Mouse (Mus musculus): Measurements from ENCODE around the gene Arhgap40. TPM values are rescaled to one million over a fixed set of nuclear protein-coding genes. Genes with fewer than 3 reads are reported as not detected.
A peak's percentile ranks its signal among the peaks of the same experiment; 100 is the strongest.

Arhgap40 gene
- polyA plus RNA-seq, 1 experiment from 2014 or later, result 0.27 TPM

- H3K4me3 ChIP-seq, result peak overlapping the region; percentile 45
- DNase-seq (ENCODE audit: low spot score), result peak; percentile 81
- H3K4me1 ChIP-seq (replicated peaks), result peaks cover 47% of the 10 kb centered on the region
- WGBS, result under 1% methylated on average over 20 of the region's 20 CpGs
- peaks cover 59% of the 10 kb centered on the region for H3K27me3 ChIP-seq (ENCODE audit: insufficient read depth, poor library complexity, severe bottlenecking)
- peaks cover 5% of the 10 kb centered on the region; the same call in 1 of the 2 replicates for H3K9me3 ChIP-seq
- no peak overlapping the region; the same call in 1 of the 2 replicates for H3K27ac ChIP-seq
- H3K36me3 ChIP-seq, result no peaks in the 10 kb centered on the region
These were observed 43.6 kb downstream of the Arhgap40 start for GRCm38 (mm10) chr2:158556225-158556624.

GRCm38 (mm10) chr2:158556750-158557149 lies 44.2 kb downstream of the Arhgap40 start:
- Histone ChIP-seq H3K36me3 (no peaks in the 10 kb centered on the region), H3K9me3 (peaks cover 5% of the 10 kb centered on the region; the same call in 1 of the 2 replicates), H3K4me1 (replicated peaks) (peaks cover 52% of the 10 kb centered on the region), H3K4me3 (no peak overlapping the region), H3K27ac (no peak overlapping the region), H3K27me3 (ENCODE audit: insufficient read depth, poor library complexity, severe bottlenecking) (peaks cover 56% of the 10 kb centered on the region)
- 11% methylated on average over 5 of the region's 5 CpGs for WGBS
- DNase-seq (ENCODE audit: low spot score), result no peak

GRCm38 (mm10) chr2:158559945-158560344 lies 47.3 kb downstream of the Arhgap40 start:
- no peaks in the 10 kb centered on the region for H3K36me3 ChIP-seq
- H3K4me3 ChIP-seq, result no peak overlapping the region
- peaks cover 48% of the 10 kb centered on the region for H3K4me1 ChIP-seq (replicated peaks)
- peaks cover 5% of the 10 kb centered on the region; the same call in 1 of the 2 replicates for H3K9me3 ChIP-seq
- no peak overlapping the region for H3K27ac ChIP-seq
- DNase-seq (ENCODE audit: low spot score), result no peak
- peaks cover 52% of the 10 kb centered on the region for H3K27me3 ChIP-seq (ENCODE audit: insufficient read depth, poor library complexity, severe bottlenecking)
- WGBS, result 45% methylated on average over 6 of the region's 6 CpGs

- DNase-seq (ENCODE audit: low spot score), result no peak
- WGBS, result 21% methylated on average over 9 of the region's 9 CpGs
- peaks cover 51% of the 10 kb centered on the region for H3K27me3 ChIP-seq (ENCODE audit: insufficient read depth, poor library complexity, severe bottlenecking)
- peaks cover 5% of the 10 kb centered on the region; the same call in 1 of the 2 replicates for H3K9me3 ChIP-seq
- H3K36me3 ChIP-seq, result no peaks in the 10 kb centered on the region
- H3K4me1 ChIP-seq (replicated peaks), result peaks cover 41% of the 10 kb centered on the region
- no peak overlapping the region for H3K4me3 ChIP-seq
- H3K27ac ChIP-seq, result peak overlapping the region; percentile 53; the same call in 1 of the 2 replicates
These were observed 48.2 kb downstream of the Arhgap40 start for GRCm38 (mm10) chr2:158560801-158561200.

- Histone ChIP-seq H3K4me1 (replicated peaks) (peaks cover 33% of the 10 kb centered on the region), H3K36me3 (no peaks in the 10 kb centered on the region), H3K27ac (no peak overlapping the region), H3K9me3 (peaks cover 5% of the 10 kb centered on the region; the same call in 1 of the 2 replicates), H3K4me3 (no peak overlapping the region), H3K27me3 (ENCODE audit: insufficient read depth, poor library complexity, severe bottlenecking) (peaks cover 51% of the 10 kb centered on the region)
- WGBS, result 59% methylated on average over 3 of the region's 3 CpGs
- no peak for DNase-seq (ENCODE audit: low spot score)
These were observed 49.0 kb downstream of the Arhgap40 start for GRCm38 (mm10) chr2:158561371-158562144.

GRCm38 (mm10) chr2:158570421-158571081 lies 58.0 kb downstream of the Arhgap40 start:
- Histone ChIP-seq H3K9me3 (no peaks in the 10 kb centered on the region), H3K4me3 (no peak overlapping the region), H3K27ac (no peak overlapping the region), H3K36me3 (no peaks in the 10 kb centered on the region), H3K4me1 (replicated peaks) (peaks cover 3% of the 10 kb centered on the region; the same call in 1 of the 2 replicates), H3K27me3 (ENCODE audit: insufficient read depth, poor library complexity, severe bottlenecking) (peaks cover 26% of the 10 kb centered on the region)
- 32% methylated on average over 13 of the region's 13 CpGs for WGBS
- peak; percentile 57 for DNase-seq (ENCODE audit: low spot score)

DNA sequence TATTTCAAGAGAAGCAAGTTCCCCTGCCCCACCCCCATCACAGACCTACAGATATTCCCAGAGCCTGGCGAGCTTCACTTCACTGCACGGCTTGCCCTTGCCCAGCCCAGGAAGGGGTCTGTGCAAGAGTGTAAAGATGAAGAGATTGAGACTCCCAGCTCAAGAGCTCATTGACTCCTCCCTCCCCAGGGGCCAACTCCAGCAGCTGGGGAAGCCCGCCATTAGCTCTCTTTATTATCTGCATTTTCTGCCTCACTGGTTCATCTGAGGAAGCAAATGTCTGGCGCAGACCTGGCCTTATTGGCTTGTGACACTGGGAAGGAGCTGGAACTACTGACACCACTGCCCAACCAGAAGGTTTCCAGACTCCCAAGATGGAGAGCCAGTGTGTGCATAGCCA lies 67.4 kb downstream of the Arhgap40 start:
- Histone ChIP-seq H3K27me3 (ENCODE audit: insufficient read depth, poor library complexity, severe bottlenecking) (peaks cover 9% of the 10 kb centered on the region; the same call in 1 of the 2 replicates), H3K4me1 (replicated peaks) (peaks cover 5% of the 10 kb centered on the region; the same call in 1 of the 2 replicates), H3K27ac (no peak overlapping the region), H3K9me3 (no peaks in the 10 kb centered on the region), H3K36me3 (no peaks in the 10 kb centered on the region), H3K4me3 (no peak overlapping the region)
- 54% methylated on average over 4 of the region's 4 CpGs for WGBS
- DNase-seq (ENCODE audit: low spot score), result no peak

DNA sequence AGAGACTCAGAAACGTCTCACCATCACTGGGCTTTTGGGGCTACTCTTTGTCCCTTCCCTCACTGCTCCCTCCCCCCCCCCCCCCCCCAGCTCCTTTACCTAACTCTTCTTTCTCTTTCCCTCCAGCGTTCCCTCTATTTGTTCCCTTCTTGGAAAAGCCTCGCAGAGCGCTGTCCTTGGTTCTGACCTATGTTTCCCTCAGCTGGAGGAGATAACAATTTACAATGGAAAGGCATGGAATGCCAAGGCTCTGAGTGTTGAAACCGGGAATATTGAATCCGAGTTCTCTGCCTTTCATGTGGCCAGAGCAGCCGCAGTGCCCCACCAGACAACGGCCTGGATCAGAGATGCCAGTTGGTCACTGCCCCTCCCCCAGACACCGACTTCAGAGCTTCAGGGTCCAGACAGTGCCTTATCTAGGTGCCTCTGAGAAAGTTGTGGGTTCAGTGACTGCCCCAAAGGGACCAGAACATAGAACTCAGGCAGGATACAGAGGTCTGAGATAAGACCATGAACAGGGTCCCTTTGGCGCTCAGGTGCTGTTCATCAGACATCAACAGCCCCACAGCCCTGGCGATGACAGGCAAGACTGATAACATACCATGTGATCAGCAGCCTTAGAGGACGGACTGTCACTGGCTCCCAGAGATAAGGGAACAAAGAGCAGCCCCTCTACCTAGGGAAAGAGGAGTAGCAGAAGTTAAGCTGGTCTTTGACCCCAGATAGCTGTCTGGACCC lies 72.2 kb downstream of the Arhgap40 start:
- Histone ChIP-seq H3K4me3 (no peak overlapping the region), H3K27me3 (ENCODE audit: insufficient read depth, poor library complexity, severe bottlenecking) (peaks cover 41% of the 10 kb centered on the region), H3K36me3 (no peaks in the 10 kb centered on the region), H3K4me1 (replicated peaks) (peaks cover 14% of the 10 kb centered on the region), H3K9me3 (no peaks in the 10 kb centered on the region), H3K27ac (no peak overlapping the region)
- 13% methylated on average over 12 of the region's 12 CpGs for WGBS
- peak; percentile 54 for DNase-seq (ENCODE audit: low spot score)

- H3K27ac ChIP-seq, result peak overlapping the region; percentile 47
- DNase-seq (ENCODE audit: low spot score), result no peak
- WGBS, result 48% methylated on average over 8 of the region's 8 CpGs
- H3K4me3 ChIP-seq, result no peak overlapping the region
- no peaks in the 10 kb centered on the region for H3K9me3 ChIP-seq
- no peaks in the 10 kb centered on the region for H3K36me3 ChIP-seq
- peaks cover 54% of the 10 kb centered on the region for H3K27me3 ChIP-seq (ENCODE audit: insufficient read depth, poor library complexity, severe bottlenecking)
- H3K4me1 ChIP-seq (replicated peaks), result peaks cover 27% of the 10 kb centered on the region
These were observed 76.1 kb downstream of the Arhgap40 start for GRCm38 (mm10) chr2:158588524-158589271.

DNA sequence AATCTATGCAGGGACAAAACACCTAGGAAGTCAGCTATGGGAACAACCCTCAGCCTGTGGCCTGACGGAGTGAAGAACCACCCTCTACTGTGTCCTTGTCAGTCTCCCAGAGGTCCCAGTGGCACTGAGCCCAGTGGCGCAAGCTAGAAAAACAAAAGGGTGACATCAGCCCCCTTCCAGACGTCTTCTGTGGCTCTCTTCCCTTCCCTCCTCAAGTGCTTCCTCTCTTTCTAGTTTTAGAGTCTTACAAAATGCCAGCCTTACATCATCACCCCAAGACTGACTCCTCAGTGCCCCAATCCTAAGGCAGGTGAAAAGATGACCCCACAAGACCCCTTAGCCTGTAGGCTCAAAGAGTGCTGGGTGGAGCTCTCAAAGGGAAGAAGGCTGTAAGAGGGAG lies 77.9 kb downstream of the Arhgap40 start:
- 61% methylated on average over 3 of the region's 3 CpGs for WGBS
- Histone ChIP-seq H3K9me3 (no peaks in the 10 kb centered on the region), H3K4me3 (no peak overlapping the region), H3K27ac (no peak overlapping the region), H3K27me3 (ENCODE audit: insufficient read depth, poor library complexity, severe bottlenecking) (peaks cover 60% of the 10 kb centered on the region), H3K4me1 (replicated peaks) (peaks cover 35% of the 10 kb centered on the region), H3K36me3 (no peaks in the 10 kb centered on the region)
- no peak for DNase-seq (ENCODE audit: low spot score)

DNA sequence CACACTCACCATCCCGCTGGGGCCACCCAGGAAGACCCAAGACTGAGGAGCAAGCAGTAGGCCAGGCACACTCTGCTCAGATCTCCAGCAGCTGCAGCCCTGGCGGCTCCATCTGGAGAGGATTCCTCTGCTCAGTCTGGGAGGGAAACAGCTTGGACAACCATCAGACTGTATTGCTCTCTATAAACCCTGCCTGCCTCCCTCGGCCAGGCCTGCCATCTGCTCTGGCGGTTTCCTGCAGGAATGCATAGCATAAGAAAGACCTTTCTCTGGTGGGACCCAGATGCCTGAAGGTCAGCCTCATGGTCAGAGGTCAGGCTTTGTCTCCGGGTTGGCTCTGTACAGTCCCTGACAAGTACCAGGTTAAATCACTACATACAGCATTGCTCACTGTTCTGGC lies 78.7 kb downstream of the Arhgap40 start:
- WGBS, result 34% methylated on average over 5 of the region's 5 CpGs
- H3K27me3 ChIP-seq (ENCODE audit: insufficient read depth, poor library complexity, severe bottlenecking), result peaks cover 62% of the 10 kb centered on the region
- H3K36me3 ChIP-seq, result no peaks in the 10 kb centered on the region
- H3K4me1 ChIP-seq (replicated peaks), result peaks cover 39% of the 10 kb centered on the region
- H3K9me3 ChIP-seq, result no peaks in the 10 kb centered on the region
- no peak overlapping the region for H3K4me3 ChIP-seq
- no peak overlapping the region for H3K27ac ChIP-seq
- peak; percentile 65 for DNase-seq (ENCODE audit: low spot score)

- Histone ChIP-seq H3K4me1 (replicated peaks) (peaks cover 37% of the 10 kb centered on the region), H3K9me3 (no peaks in the 10 kb centered on the region), H3K27me3 (ENCODE audit: insufficient read depth, poor library complexity, severe bottlenecking) (peaks cover 65% of the 10 kb centered on the region), H3K36me3 (no peaks in the 10 kb centered on the region), H3K27ac (no peak overlapping the region), H3K4me3 (no peak overlapping the region)
- no peak for DNase-seq (ENCODE audit: low spot score)
- WGBS, result 87% methylated on average over 4 of the region's 4 CpGs
These were observed 80.8 kb downstream of the Arhgap40 start for GRCm38 (mm10) chr2:158593371-158593770.

Data from hindbrain, embryonic 10.5 days (tissue).